Mouse (Mus musculus): ENCODE data around the gene Gramd4. TPM values are rescaled to one million over a fixed set of nuclear protein-coding genes. Genes with fewer than 3 reads are reported as not detected.
"Not testable (repeated sequence)": the region's sequence is repeated elsewhere in the genome, so short reads cannot be mapped to it uniquely, and the experiment has no call there.

Gene Gramd4
- polyA plus RNA-seq, 1 experiment: 20.7 TPM

- Histone ChIP-seq H3K4me1 (ENCODE audit: control insufficient read depth, insufficient read depth, low read length) (no peaks in the 10 kb centered on the region), H3K4me3 (replicated peaks; ENCODE audit: control insufficient read depth, low read depth, low read length) (no peak overlapping the region), H3K27ac (ENCODE audit: control insufficient read depth, insufficient read depth, low read depth, low read length, poor library complexity) (no peak overlapping the region)
- TF ChIP-seq POLR2A (IDR thresholded peaks at IDR 0.05; ENCODE audit: borderline replicate concordance, control insufficient read depth, low read depth, low read length) (no peak), CTCF (IDR thresholded peaks at IDR 0.05; ENCODE audit: control insufficient read depth, insufficient read depth, low read length) (no peak)
- WGBS: 83% methylated on average over 4 of the region's 4 CpGs
These were observed 93.1 kb downstream of the Gramd4 start for GRCm38 (mm10) chr15:86150593-86150992.

GRCm38 (mm10) chr15:86153481-86153960, 96.0 kb downstream of the Gramd4 start:
- H3K4me1 ChIP-seq (ENCODE audit: control insufficient read depth, insufficient read depth, low read length): peaks cover 1% of the 10 kb centered on the region
- TF ChIP-seq POLR2A (IDR thresholded peaks at IDR 0.05; ENCODE audit: borderline replicate concordance, control insufficient read depth, low read depth, low read length): no peak
- TF ChIP-seq CTCF (IDR thresholded peaks at IDR 0.05; ENCODE audit: control insufficient read depth, insufficient read depth, low read length): no peak
- 78% methylated on average over 12 of the region's 12 CpGs for WGBS

GRCm38 (mm10) chr15:86156492-86156891, 99.0 kb downstream of the Gramd4 start:
- Histone ChIP-seq H3K27ac (ENCODE audit: control insufficient read depth, insufficient read depth, low read depth, low read length, poor library complexity) (no peak overlapping the region), H3K4me3 (replicated peaks; ENCODE audit: control insufficient read depth, low read depth, low read length) (no peak overlapping the region), H3K4me1 (ENCODE audit: control insufficient read depth, insufficient read depth, low read length) (peaks cover 1% of the 10 kb centered on the region)
- TF ChIP-seq CTCF (IDR thresholded peaks at IDR 0.05; ENCODE audit: control insufficient read depth, insufficient read depth, low read length): no peak
- no peak for TF ChIP-seq POLR2A (IDR thresholded peaks at IDR 0.05; ENCODE audit: borderline replicate concordance, control insufficient read depth, low read depth, low read length)
- 39% methylated on average over 5 of the region's 5 CpGs for WGBS

More at GRCm38 (mm10) chr15:86153481-86153960, 96.0 kb downstream of the Gramd4 start:
- Histone ChIP-seq H3K4me3 (replicated peaks; ENCODE audit: control insufficient read depth, low read depth, low read length) (no peak overlapping the region), H3K27ac (ENCODE audit: control insufficient read depth, insufficient read depth, low read depth, low read length, poor library complexity) (no peak overlapping the region)

GRCm38 (mm10) chr15:86159093-86159492, 101.6 kb downstream of the Gramd4 start:
- TF ChIP-seq POLR2A (IDR thresholded peaks at IDR 0.05; ENCODE audit: borderline replicate concordance, control insufficient read depth, low read depth, low read length) (no peak), CTCF (IDR thresholded peaks at IDR 0.05; ENCODE audit: control insufficient read depth, insufficient read depth, low read length) (no peak)
- 67% methylated on average over 16 of the region's 16 CpGs for WGBS

GRCm38 (mm10) chr15:86159719-86160118, 102.2 kb downstream of the Gramd4 start:
- TF ChIP-seq CTCF (IDR thresholded peaks at IDR 0.05; ENCODE audit: control insufficient read depth, insufficient read depth, low read length): peak; percentile 42
- no peak for TF ChIP-seq POLR2A (IDR thresholded peaks at IDR 0.05; ENCODE audit: borderline replicate concordance, control insufficient read depth, low read depth, low read length)
- H3K4me3 ChIP-seq (replicated peaks; ENCODE audit: control insufficient read depth, low read depth, low read length): no peak overlapping the region
- WGBS: 79% methylated on average over 5 of the region's 5 CpGs
- no peak overlapping the region for H3K27ac ChIP-seq (ENCODE audit: control insufficient read depth, insufficient read depth, low read depth, low read length, poor library complexity)
- peaks cover 1% of the 10 kb centered on the region for H3K4me1 ChIP-seq (ENCODE audit: control insufficient read depth, insufficient read depth, low read length)

More at GRCm38 (mm10) chr15:86159093-86159492, 101.6 kb downstream of the Gramd4 start:
- no peak overlapping the region for H3K4me3 ChIP-seq (replicated peaks; ENCODE audit: control insufficient read depth, low read depth, low read length)
- peaks cover 1% of the 10 kb centered on the region for H3K4me1 ChIP-seq (ENCODE audit: control insufficient read depth, insufficient read depth, low read length)
- H3K27ac ChIP-seq (ENCODE audit: control insufficient read depth, insufficient read depth, low read depth, low read length, poor library complexity): no peak overlapping the region

GRCm38 (mm10) chr15:86160906-86161305, 103.4 kb downstream of the Gramd4 start:
- Histone ChIP-seq H3K4me3 (replicated peaks; ENCODE audit: control insufficient read depth, low read depth, low read length) (no peak overlapping the region), H3K4me1 (ENCODE audit: control insufficient read depth, insufficient read depth, low read length) (peaks cover 1% of the 10 kb centered on the region), H3K27ac (ENCODE audit: control insufficient read depth, insufficient read depth, low read depth, low read length, poor library complexity) (no peak overlapping the region)
- TF ChIP-seq CTCF (IDR thresholded peaks at IDR 0.05; ENCODE audit: control insufficient read depth, insufficient read depth, low read length) (no peak), POLR2A (IDR thresholded peaks at IDR 0.05; ENCODE audit: borderline replicate concordance, control insufficient read depth, low read depth, low read length) (no peak)
- WGBS: 69% methylated on average over 10 of the region's 10 CpGs

GRCm38 (mm10) chr15:86161800-86162199, 104.3 kb downstream of the Gramd4 start:
- peak; percentile 32; the same call in 1 of the 2 replicates for TF ChIP-seq CTCF (IDR thresholded peaks at IDR 0.05; ENCODE audit: control insufficient read depth, insufficient read depth, low read length)
- not testable (repeated sequence) for H3K27ac ChIP-seq (ENCODE audit: control insufficient read depth, insufficient read depth, low read depth, low read length, poor library complexity); H3K4me1 ChIP-seq (ENCODE audit: control insufficient read depth, insufficient read depth, low read length); H3K4me3 ChIP-seq (replicated peaks; ENCODE audit: control insufficient read depth, low read depth, low read length)
- WGBS: 95% methylated on average over 3 of the region's 3 CpGs

GRCm38 (mm10) chr15:86164718-86165345, 107.3 kb downstream of the Gramd4 start:
- Histone ChIP-seq H3K4me1 (ENCODE audit: control insufficient read depth, insufficient read depth, low read length) (peaks cover 3% of the 10 kb centered on the region; the same call in 1 of the 2 replicates), H3K4me3 (replicated peaks; ENCODE audit: control insufficient read depth, low read depth, low read length) (no peak overlapping the region), H3K27ac (ENCODE audit: control insufficient read depth, insufficient read depth, low read depth, low read length, poor library complexity) (no peak overlapping the region)
- 89% methylated on average over 21 of the region's 21 CpGs for WGBS
- TF ChIP-seq POLR2A (IDR thresholded peaks at IDR 0.05; ENCODE audit: borderline replicate concordance, control insufficient read depth, low read depth, low read length) (no peak), CTCF (IDR thresholded peaks at IDR 0.05; ENCODE audit: control insufficient read depth, insufficient read depth, low read length) (no peak)
